Mouse (Mus musculus): ENCODE measurements at regions not wholly inside any gene's neighbourhood (a gene's known extent, or its start where the extent isn't known, plus 50 kb on each side); places are given as distances from the start of the nearest gene placed in this dataset.

GRCm38 (mm10) chr4:69898831-69899230 lies 511.4 kb downstream of the Cdk5rap2 start:
- Histone ChIP-seq H3K9me3 (ENCODE audit: low read length) (peaks cover 28% of the 10 kb centered on the region), H3K36me3 (ENCODE audit: insufficient read depth, low read length) (no peaks in the 10 kb centered on the region), H3K4me3 (replicated peaks; ENCODE audit: low read length) (no peak overlapping the region), H3K4me1 (replicated peaks; ENCODE audit: low read depth, low read length) (no peaks in the 10 kb centered on the region), H3K27me3 (ENCODE audit: insufficient read depth, low read length) (peaks cover 48% of the 10 kb centered on the region)
- TF ChIP-seq NANOG (IDR thresholded peaks at IDR 0.05; ENCODE audit: borderline replicate concordance, low read length) = no peak
- TF ChIP-seq CTCF (conservative IDR thresholded peaks at IDR 0.05; ENCODE audit: low read length) = no peak

DNA sequence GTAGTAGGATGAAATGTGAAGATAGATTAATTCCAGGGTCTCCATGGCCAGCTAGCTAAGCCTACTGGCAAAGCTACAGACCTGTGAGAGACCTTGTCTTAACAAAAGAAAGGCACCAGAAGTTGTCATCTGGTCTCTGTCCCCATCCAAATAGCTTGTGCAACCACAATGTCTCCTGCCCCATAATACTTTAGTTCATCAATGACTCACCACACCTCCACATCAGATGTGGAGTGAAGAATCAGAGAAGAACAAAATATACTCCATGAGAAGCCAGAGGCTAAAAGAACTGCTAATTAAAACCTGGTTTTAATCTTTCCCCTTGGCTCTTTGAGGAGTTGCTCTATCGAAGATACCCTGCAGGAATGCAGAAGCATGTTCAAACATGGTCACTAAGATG lies 514.1 kb downstream of the Cdk5rap2 start:
- H3K4me1 ChIP-seq (replicated peaks; ENCODE audit: low read depth, low read length) = peaks cover 11% of the 10 kb centered on the region; the same call in 1 of the 2 replicates
- peaks cover 41% of the 10 kb centered on the region for H3K9me3 ChIP-seq (ENCODE audit: low read length)
- TF ChIP-seq NANOG (IDR thresholded peaks at IDR 0.05; ENCODE audit: borderline replicate concordance, low read length) = no peak
- no peak for TF ChIP-seq POU5F1 (IDR thresholded peaks at IDR 0.05; ENCODE audit: borderline replicate concordance, low read length)
- TF ChIP-seq CTCF (conservative IDR thresholded peaks at IDR 0.05; ENCODE audit: low read length) = no peak
- peaks cover 60% of the 10 kb centered on the region for H3K27me3 ChIP-seq (ENCODE audit: insufficient read depth, low read length)
- no peaks in the 10 kb centered on the region for H3K36me3 ChIP-seq (ENCODE audit: insufficient read depth, low read length)
- no peak overlapping the region for H3K4me3 ChIP-seq (replicated peaks; ENCODE audit: low read length)

DNA sequence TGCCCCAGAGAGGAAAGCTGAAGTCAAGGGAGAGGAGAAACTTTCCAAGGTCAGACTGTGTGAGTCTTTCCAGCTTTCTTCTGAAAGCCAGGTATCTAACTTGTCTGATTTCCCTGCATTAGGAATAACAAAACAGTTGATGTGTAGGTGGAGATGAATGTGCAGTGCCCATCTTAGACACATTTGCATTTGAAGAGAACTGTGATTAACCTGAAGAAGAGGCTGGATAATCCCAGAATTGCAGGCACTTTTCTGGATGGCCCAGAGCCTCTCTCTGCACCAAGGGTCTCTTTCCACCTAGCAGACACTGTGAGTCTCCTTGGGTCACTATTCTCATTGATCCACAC lies 517.4 kb downstream of the Cdk5rap2 start:
- H3K9me3 ChIP-seq (ENCODE audit: low read length) = peaks cover 46% of the 10 kb centered on the region
- H3K4me3 ChIP-seq (replicated peaks; ENCODE audit: low read length) = no peak overlapping the region
- H3K4me1 ChIP-seq (replicated peaks; ENCODE audit: low read depth, low read length) = peaks cover 11% of the 10 kb centered on the region; the same call in 1 of the 2 replicates
- no peaks in the 10 kb centered on the region for H3K36me3 ChIP-seq (ENCODE audit: insufficient read depth, low read length)
- peaks cover 59% of the 10 kb centered on the region for H3K27me3 ChIP-seq (ENCODE audit: insufficient read depth, low read length)
- TF ChIP-seq POU5F1 (IDR thresholded peaks at IDR 0.05; ENCODE audit: borderline replicate concordance, low read length) (peak; percentile 90), CTCF (conservative IDR thresholded peaks at IDR 0.05; ENCODE audit: low read length) (no peak), NANOG (IDR thresholded peaks at IDR 0.05; ENCODE audit: borderline replicate concordance, low read length) (peak; percentile 100)

DNA sequence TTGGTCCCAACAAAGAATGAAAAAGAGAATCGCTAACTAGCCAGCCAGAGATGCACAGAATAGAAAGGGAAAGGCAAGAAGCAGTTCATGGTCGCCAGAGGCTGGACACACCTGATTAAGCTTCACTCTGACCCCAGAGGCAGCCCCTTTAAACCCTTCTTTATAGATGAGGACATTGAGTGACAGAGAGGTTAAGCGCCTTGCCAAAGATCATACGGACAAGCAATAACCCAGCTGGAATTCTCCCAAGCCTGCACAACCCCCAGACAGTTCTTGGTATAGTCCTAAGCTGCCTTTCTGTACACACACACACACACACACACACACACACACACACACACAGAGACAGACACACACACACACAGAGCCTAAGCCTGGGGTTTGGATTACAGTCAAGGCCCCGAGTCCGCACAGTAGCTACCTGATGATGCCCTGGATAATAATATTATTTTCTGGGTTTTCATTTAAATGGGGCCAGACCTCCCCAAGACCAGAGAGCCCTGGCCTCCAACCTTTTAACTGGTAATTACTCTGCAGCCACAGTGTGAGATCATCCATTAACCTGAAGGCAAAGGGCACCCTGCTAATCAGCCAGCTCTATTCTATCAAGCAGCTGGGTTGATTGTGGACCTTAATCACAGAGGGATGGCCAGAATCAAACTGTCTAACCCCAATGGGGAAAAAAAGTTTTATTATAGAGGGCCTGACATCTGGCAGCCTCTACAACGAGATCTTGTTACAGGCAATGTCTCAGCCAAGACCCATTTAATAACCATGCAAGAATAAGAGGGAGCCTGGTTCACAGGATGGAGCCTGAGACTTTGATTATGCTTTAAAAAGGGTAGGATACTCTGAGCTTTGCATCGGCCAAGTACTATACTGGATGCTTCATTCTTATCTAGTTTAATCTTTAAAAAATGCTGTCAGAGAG lies 518.1 kb downstream of the Cdk5rap2 start:
- peaks cover 11% of the 10 kb centered on the region; the same call in 1 of the 2 replicates for H3K4me1 ChIP-seq (replicated peaks; ENCODE audit: low read depth, low read length)
- H3K9me3 ChIP-seq (ENCODE audit: low read length) = peaks cover 53% of the 10 kb centered on the region
- TF ChIP-seq POU5F1 (IDR thresholded peaks at IDR 0.05; ENCODE audit: borderline replicate concordance, low read length) = no peak
- no peak for TF ChIP-seq CTCF (conservative IDR thresholded peaks at IDR 0.05; ENCODE audit: low read length)
- no peak for TF ChIP-seq NANOG (IDR thresholded peaks at IDR 0.05; ENCODE audit: borderline replicate concordance, low read length)
- H3K4me3 ChIP-seq (replicated peaks; ENCODE audit: low read length) = no peak overlapping the region
- H3K36me3 ChIP-seq (ENCODE audit: insufficient read depth, low read length) = no peaks in the 10 kb centered on the region
- peaks cover 65% of the 10 kb centered on the region for H3K27me3 ChIP-seq (ENCODE audit: insufficient read depth, low read length)

DNA sequence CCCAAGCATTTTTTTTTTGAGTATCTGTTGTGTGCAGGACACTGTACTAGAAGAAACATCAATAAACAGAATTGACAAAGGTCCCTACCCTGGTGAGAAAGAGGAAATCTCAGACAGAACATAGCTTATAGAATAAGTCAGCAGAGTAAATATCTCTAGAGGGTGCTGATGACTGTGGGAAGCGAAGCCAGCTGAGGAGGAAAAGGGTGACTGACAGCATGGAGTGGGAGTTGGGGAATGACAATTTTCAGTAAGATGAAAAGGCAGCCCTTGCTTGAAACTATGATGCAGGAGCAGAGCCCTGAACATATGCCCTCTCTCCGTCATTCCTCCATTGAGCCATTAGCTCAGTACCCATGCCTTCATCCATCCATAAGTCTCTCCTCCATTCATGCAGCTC lies 519.6 kb downstream of the Cdk5rap2 start:
- no peak for TF ChIP-seq CTCF (conservative IDR thresholded peaks at IDR 0.05; ENCODE audit: low read length)
- no peak for TF ChIP-seq NANOG (IDR thresholded peaks at IDR 0.05; ENCODE audit: borderline replicate concordance, low read length)
- no peak for TF ChIP-seq POU5F1 (IDR thresholded peaks at IDR 0.05; ENCODE audit: borderline replicate concordance, low read length)
- Histone ChIP-seq H3K27me3 (ENCODE audit: insufficient read depth, low read length) (peaks cover 53% of the 10 kb centered on the region), H3K4me1 (replicated peaks; ENCODE audit: low read depth, low read length) (peaks cover 11% of the 10 kb centered on the region; the same call in 1 of the 2 replicates), H3K9me3 (ENCODE audit: low read length) (peaks cover 40% of the 10 kb centered on the region), H3K36me3 (ENCODE audit: insufficient read depth, low read length) (no peaks in the 10 kb centered on the region), H3K4me3 (replicated peaks; ENCODE audit: low read length) (no peak overlapping the region)

DNA sequence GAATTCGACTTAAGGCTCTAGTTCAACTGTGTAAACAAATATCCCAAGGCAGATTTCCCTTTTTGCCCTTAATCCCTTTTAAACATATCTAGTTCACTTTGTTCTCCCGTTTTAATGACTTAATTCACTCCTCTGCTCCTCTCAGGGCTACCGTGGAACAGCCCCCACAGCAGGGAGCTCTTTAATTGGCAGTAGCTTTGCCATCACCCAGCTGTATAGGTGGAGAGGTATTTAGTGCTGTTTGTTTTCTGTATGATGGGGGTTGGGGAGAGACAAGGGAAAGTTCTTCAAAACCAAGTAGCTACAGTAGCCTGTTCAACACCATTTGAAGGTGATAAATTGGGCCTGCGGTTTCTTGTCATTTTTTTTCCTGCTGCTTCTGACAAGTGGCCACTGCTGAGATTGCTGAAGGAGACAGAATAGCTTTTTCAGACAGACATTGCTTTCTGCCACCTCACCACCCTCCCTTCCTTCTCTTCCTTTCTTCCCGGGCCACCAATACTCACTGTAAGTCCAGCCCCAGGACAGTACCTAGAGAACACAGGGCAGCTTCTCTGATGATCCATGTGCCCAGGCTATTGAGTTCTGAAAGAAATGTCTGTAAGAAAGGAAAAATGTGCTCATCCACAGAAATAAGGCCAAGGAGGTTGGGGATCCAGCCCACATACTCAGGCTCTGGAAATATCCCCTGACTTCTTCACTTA lies 520.2 kb downstream of the Cdk5rap2 start:
- peaks cover 48% of the 10 kb centered on the region for H3K27me3 ChIP-seq (ENCODE audit: insufficient read depth, low read length)
- no peak overlapping the region for H3K4me3 ChIP-seq (replicated peaks; ENCODE audit: low read length)
- H3K4me1 ChIP-seq (replicated peaks; ENCODE audit: low read depth, low read length) = peaks cover 11% of the 10 kb centered on the region; the same call in 1 of the 2 replicates
- TF ChIP-seq NANOG (IDR thresholded peaks at IDR 0.05; ENCODE audit: borderline replicate concordance, low read length) (no peak), CTCF (conservative IDR thresholded peaks at IDR 0.05; ENCODE audit: low read length) (no peak), POU5F1 (IDR thresholded peaks at IDR 0.05; ENCODE audit: borderline replicate concordance, low read length) (no peak)
- H3K36me3 ChIP-seq (ENCODE audit: insufficient read depth, low read length) = no peaks in the 10 kb centered on the region
- peaks cover 35% of the 10 kb centered on the region for H3K9me3 ChIP-seq (ENCODE audit: low read length)

DNA sequence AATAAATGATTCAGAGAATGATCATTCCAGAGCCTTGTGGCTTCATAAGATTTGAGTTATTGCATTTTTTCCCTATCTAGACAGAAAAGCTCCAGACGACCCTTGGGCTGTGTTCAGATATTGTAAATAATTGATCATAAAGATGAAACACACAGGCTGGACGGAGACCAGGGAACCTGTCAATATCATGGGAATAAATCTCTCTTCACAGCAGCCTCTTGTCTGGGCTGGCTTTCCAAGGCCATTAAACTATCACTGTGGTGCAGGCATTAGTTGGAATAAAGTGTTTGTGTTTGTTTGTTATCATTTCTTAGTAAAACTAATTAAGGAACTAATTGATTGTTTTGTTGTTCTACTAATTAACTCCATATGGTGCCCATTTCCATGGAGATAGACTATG lies 533.5 kb downstream of the Cdk5rap2 start:
- H3K4me1 ChIP-seq (replicated peaks; ENCODE audit: low read depth, low read length) = no peaks in the 10 kb centered on the region
- no peak overlapping the region for H3K4me3 ChIP-seq (replicated peaks; ENCODE audit: low read length)
- H3K27me3 ChIP-seq (ENCODE audit: insufficient read depth, low read length) = no peaks in the 10 kb centered on the region
- H3K9me3 ChIP-seq (ENCODE audit: low read length) = no peaks in the 10 kb centered on the region
- H3K36me3 ChIP-seq (ENCODE audit: insufficient read depth, low read length) = no peaks in the 10 kb centered on the region
- TF ChIP-seq CTCF (conservative IDR thresholded peaks at IDR 0.05; ENCODE audit: low read length) (no peak), POU5F1 (IDR thresholded peaks at IDR 0.05; ENCODE audit: borderline replicate concordance, low read length) (no peak), NANOG (IDR thresholded peaks at IDR 0.05; ENCODE audit: borderline replicate concordance, low read length) (no peak)

DNA sequence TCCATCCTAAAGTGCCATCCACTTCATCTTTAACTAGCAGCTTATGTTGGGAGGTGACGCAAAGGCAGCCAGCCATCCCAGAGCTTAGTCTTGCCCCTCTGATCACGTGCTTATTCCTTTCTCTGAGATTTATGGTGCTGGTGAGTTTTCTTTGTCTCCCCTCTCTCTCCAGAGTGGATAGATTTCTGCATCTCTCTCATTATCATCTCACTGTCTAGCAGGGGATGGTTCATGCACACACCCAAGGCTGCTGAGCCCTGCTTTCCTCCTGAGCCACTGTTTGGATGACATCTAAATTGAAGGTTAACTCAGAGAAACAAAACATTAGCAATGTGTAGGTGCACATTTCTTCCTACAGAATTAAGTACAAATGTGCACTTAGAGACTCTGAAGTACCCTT lies 539.6 kb downstream of the Cdk5rap2 start:
- Histone ChIP-seq H3K4me3 (replicated peaks; ENCODE audit: low read length) (no peak overlapping the region), H3K36me3 (ENCODE audit: insufficient read depth, low read length) (no peaks in the 10 kb centered on the region), H3K27me3 (ENCODE audit: insufficient read depth, low read length) (no peaks in the 10 kb centered on the region), H3K9me3 (ENCODE audit: low read length) (no peaks in the 10 kb centered on the region), H3K4me1 (replicated peaks; ENCODE audit: low read depth, low read length) (no peaks in the 10 kb centered on the region)
- TF ChIP-seq NANOG (IDR thresholded peaks at IDR 0.05; ENCODE audit: borderline replicate concordance, low read length) = no peak
- TF ChIP-seq CTCF (conservative IDR thresholded peaks at IDR 0.05; ENCODE audit: low read length) = no peak
- TF ChIP-seq POU5F1 (IDR thresholded peaks at IDR 0.05; ENCODE audit: borderline replicate concordance, low read length) = no peak

Data from E14TG2a.4 (cell line).